Mouse (Mus musculus): ENCODE measurements around the gene Tenm2. TPM values are rescaled to one million over a fixed set of nuclear protein-coding genes. Genes with fewer than 3 reads are reported as not detected.

The Tenm2 gene
- total and polyA plus RNA-seq, 3 experiments: not detected

GRCm38 (mm10) chr11:36566146-36566545, 669.6 kb downstream of the Tenm2 start:
- Histone ChIP-seq H3K27ac (ENCODE audit: insufficient read depth, low read depth) (no peak overlapping the region), H3K36me3 (replicated peaks in 1 of 2; ENCODE audit: control insufficient read depth in 1 of 2, insufficient read depth in 1 of 2, low read length in 1 of 2) (no peaks in the 10 kb centered on the region), H3K9me3 (replicated peaks; ENCODE audit: low read length) (peaks cover 66% of the 10 kb centered on the region), H3K4me2 (ENCODE audit: insufficient read depth, low read depth, poor library complexity, severe bottlenecking) (no peak overlapping the region), H3K79me2 (replicated peaks; ENCODE audit: control insufficient read depth, extremely low read depth, insufficient read depth, poor library complexity, severe bottlenecking) (no peaks in the 10 kb centered on the region), H3K27me3 (replicated peaks) (no peaks in the 10 kb centered on the region), H3K9ac (ENCODE audit: insufficient read depth, low read depth) (no peak overlapping the region), H3K4me3 (replicated peaks in 1 of 3; ENCODE audit: low read depth in 2 of 3, low read length in 2 of 3, poor library complexity in 1 of 3) (no peak overlapping the region), H3K4me1 (ENCODE audit: control insufficient read depth in 1 of 2, insufficient read depth in 2 of 2) (no peaks in the 10 kb centered on the region)
- no peak for TF ChIP-seq MXI1 (IDR thresholded peaks at IDR 0.05; ENCODE audit: low read depth, low read length)
- no peak for TF ChIP-seq CHD1 (IDR thresholded peaks at IDR 0.05; ENCODE audit: low read depth, low read length)
- no peak for TF ChIP-seq KAT2A (IDR thresholded peaks at IDR 0.05; ENCODE audit: insufficient replicate concordance, low read length)
- no peak for TF ChIP-seq IRF4 (IDR thresholded peaks at IDR 0.05; ENCODE audit: low read depth, low read length)
- TF ChIP-seq SIN3A (IDR thresholded peaks at IDR 0.05; ENCODE audit: low read length): no peak
- no peak for TF ChIP-seq POLR2A (IDR thresholded peaks at IDR 0.05; ENCODE audit: low read depth, low read length)
- TF ChIP-seq RAD21 (IDR thresholded peaks at IDR 0.05; ENCODE audit: low read depth, low read length): no peak
- no peak for TF ChIP-seq MAX (IDR thresholded peaks at IDR 0.05; ENCODE audit: low read length)
- no peak for TF ChIP-seq MYC (IDR thresholded peaks at IDR 0.05; ENCODE audit: low read depth, low read length)
- TF ChIP-seq EP300 (IDR thresholded peaks at IDR 0.05; ENCODE audit: low read length): no peak
- TF ChIP-seq MAFK (IDR thresholded peaks at IDR 0.05; ENCODE audit: insufficient replicate concordance, low read length): no peak
- TF ChIP-seq HCFC1 (IDR thresholded peaks at IDR 0.05; ENCODE audit: low read depth, low read length): no peak
- no peak for TF ChIP-seq ZNF384 (IDR thresholded peaks at IDR 0.05; ENCODE audit: low read depth, low read length)
- TF ChIP-seq PAX5 (IDR thresholded peaks at IDR 0.05; ENCODE audit: low read length): no peak
- no peak for TF ChIP-seq NELFE (IDR thresholded peaks at IDR 0.05; ENCODE audit: low read depth, low read length)
- in situ Hi-C loops (cut with MboI; ENCODE audit: low pct_ligation_motif_present, low pct_unique_long_range_greater_than_20kb, low sequenced_read_pairs): no loop called here
- dilution Hi-C loops (cut with MboI; ENCODE audit: extremely low pct_ligation_motif_present, extremely low pct_unique_long_range_greater_than_20kb, low sequenced_read_pairs): no loop called here
- DNase-seq (ENCODE audit: extremely low read depth): no peak

GRCm38 (mm10) chr11:36562851-36563250, 672.9 kb downstream of the Tenm2 start:
- no peak overlapping the region for H3K4me2 ChIP-seq (ENCODE audit: insufficient read depth, low read depth, poor library complexity, severe bottlenecking)
- H3K27me3 ChIP-seq (replicated peaks): no peaks in the 10 kb centered on the region
- no peaks in the 10 kb centered on the region for H3K79me2 ChIP-seq (replicated peaks; ENCODE audit: control insufficient read depth, extremely low read depth, insufficient read depth, poor library complexity, severe bottlenecking)
- no peak overlapping the region for H3K9ac ChIP-seq (ENCODE audit: insufficient read depth, low read depth)
- no peak for DNase-seq (ENCODE audit: extremely low read depth)
- H3K4me3 ChIP-seq (replicated peaks in 1 of 3; ENCODE audit: low read depth in 2 of 3, low read length in 2 of 3, poor library complexity in 1 of 3): no peak overlapping the region
- H3K4me1 ChIP-seq (ENCODE audit: control insufficient read depth in 1 of 2, insufficient read depth in 2 of 2): no peaks in the 10 kb centered on the region
- in situ Hi-C loops (cut with MboI; ENCODE audit: low pct_ligation_motif_present, low pct_unique_long_range_greater_than_20kb, low sequenced_read_pairs) (no loop called here), dilution Hi-C loops (cut with MboI; ENCODE audit: extremely low pct_ligation_motif_present, extremely low pct_unique_long_range_greater_than_20kb, low sequenced_read_pairs) (no loop called here)
- H3K27ac ChIP-seq (ENCODE audit: insufficient read depth, low read depth): no peak overlapping the region
- peaks cover 74% of the 10 kb centered on the region for H3K9me3 ChIP-seq (replicated peaks; ENCODE audit: low read length)
- TF ChIP-seq EP300 (IDR thresholded peaks at IDR 0.05; ENCODE audit: low read length): no peak
- no peak for TF ChIP-seq BHLHE40 (IDR thresholded peaks at IDR 0.05; ENCODE audit: low read depth, low read length)
- no peak for TF ChIP-seq IRF4 (IDR thresholded peaks at IDR 0.05; ENCODE audit: low read depth, low read length)
- no peak for TF ChIP-seq CHD2 (IDR thresholded peaks at IDR 0.05; ENCODE audit: low read length)
- TF ChIP-seq ETS1 (conservative IDR thresholded peaks at IDR 0.05; ENCODE audit: low read depth, low read length): no peak
- no peak for TF ChIP-seq MAZ (IDR thresholded peaks at IDR 0.05; ENCODE audit: low read depth, low read length)
- TF ChIP-seq HCFC1 (IDR thresholded peaks at IDR 0.05; ENCODE audit: low read depth, low read length): no peak
- no peak for TF ChIP-seq NELFE (IDR thresholded peaks at IDR 0.05; ENCODE audit: low read depth, low read length)
- no peak for TF ChIP-seq CHD1 (IDR thresholded peaks at IDR 0.05; ENCODE audit: low read depth, low read length)
- TF ChIP-seq ZKSCAN1 (IDR thresholded peaks at IDR 0.05; ENCODE audit: borderline replicate concordance, low read depth, low read length): no peak
- no peak for TF ChIP-seq ELF1 (IDR thresholded peaks at IDR 0.05; ENCODE audit: low read depth, low read length)
- TF ChIP-seq SMC3 (IDR thresholded peaks at IDR 0.05; ENCODE audit: low read depth, low read length): no peak
- no peak for TF ChIP-seq SIN3A (IDR thresholded peaks at IDR 0.05; ENCODE audit: low read length)
- no peak for TF ChIP-seq MXI1 (IDR thresholded peaks at IDR 0.05; ENCODE audit: low read depth, low read length)
- no peak for TF ChIP-seq MEF2A (IDR thresholded peaks at IDR 0.05; ENCODE audit: borderline replicate concordance, low read depth, low read length)
- no peaks in the 10 kb centered on the region for H3K36me3 ChIP-seq (replicated peaks in 1 of 2; ENCODE audit: control insufficient read depth in 1 of 2, insufficient read depth in 1 of 2, low read length in 1 of 2)
